Mouse (Mus musculus): ENCODE results near the gene 2610042L04Rik.
"Not testable (repeated sequence)": the region's sequence is repeated elsewhere in the genome, so short reads cannot be mapped to it uniquely, and the experiment has no call there.

GRCm38 (mm10) chr14:4316983-4317382 is 17.6 kb upstream of the 2610042L04Rik start, which contains the start of gene Gm3149:
- not testable (repeated sequence) for TF ChIP-seq POLR2A (IDR thresholded peaks at IDR 0.05; ENCODE audit: low read depth, low read length); CTCF (IDR thresholded peaks at IDR 0.05; ENCODE audit: extremely low read depth, insufficient read depth, insufficient read length, insufficient replicate concordance)
